Mouse (Mus musculus) small intestine, adult 2 months (tissue): ENCODE data around the gene Cnnm4. TPM values are rescaled to one million over a fixed set of nuclear protein-coding genes. Genes with fewer than 3 reads are reported as not detected.

Experiments used
- H3K27ac ChIP-seq: fragments of 200-500 bp; 2 replicates; pipeline ENCODE4 v1.5.1; 2012; ENCODE audit warnings: low read depth, low read length, control low read depth, inconsistent platforms; ENCODE audit not compliant: insufficient read depth
- H3K27me3 ChIP-seq: fragments of 200-500 bp; 2 replicates; pipeline ENCODE4 v1.6.1; 2012; ENCODE audit warnings: mild to moderate bottlenecking, moderate library complexity, low read length, inconsistent platforms; ENCODE audit not compliant: control insufficient read depth, insufficient read depth
- H3K36me3 ChIP-seq: fragments of 200-500 bp; 2 replicates; pipeline ENCODE4 v1.6.1; 2012; ENCODE audit warnings: mild to moderate bottlenecking, low read length, control low read depth, inconsistent platforms; ENCODE audit not compliant: control insufficient read depth, insufficient read depth
- H3K4me1 ChIP-seq: fragments of 200-500 bp; 2 replicates; pipeline ENCODE4 v1.6.1; 2012; ENCODE audit warnings: low read length, inconsistent platforms, mixed read lengths; ENCODE audit not compliant: control insufficient read depth, insufficient read depth, insufficient read length
- H3K4me3 ChIP-seq: fragments of 200-500 bp; 2 replicates; pipeline ENCODE4 v1.5.1; 2012; ENCODE audit warnings: low read depth, mild to moderate bottlenecking, control low read depth, inconsistent platforms, low read length, moderate library complexity
- CTCF ChIP-seq: fragments of 200-500 bp; IDR thresholded peaks from 2 replicates; pipeline ENCODE4 v1.5.1; 2012; ENCODE audit warnings: low read depth, mild to moderate bottlenecking, control low read depth, inconsistent platforms, low read length, moderate library complexity, mixed read lengths; ENCODE audit not compliant: insufficient replicate concordance, insufficient read length; ENCODE audit errors: extremely low read depth
- POLR2A ChIP-seq: fragments of 200-500 bp; IDR thresholded peaks from 2 replicates; pipeline ENCODE4 v1.6.1; 2012; ENCODE audit warnings: low read depth, mild to moderate bottlenecking, control low read depth, inconsistent platforms, low read length, moderate library complexity
- WGBS: fragments of 180-500 bp; shearing (Covaris S2); methylation state at CpG from one replicate; pipeline ENCODE4 v1.1.7; 2018; 5-methylcytosine and 5-hydroxymethylcytosine counted together
- polyA plus RNA-seq: library from polyadenylated mRNA; depleted of rRNA; stranded (reverse); fragments of >200 nt; gene quantifications from 2 replicates; pipeline ENCODE4 v1.2.3, GENCODE M21; 2012

Gene Cnnm4
- polyA plus RNA-seq, 1 experiment = 107 TPM

DNA sequence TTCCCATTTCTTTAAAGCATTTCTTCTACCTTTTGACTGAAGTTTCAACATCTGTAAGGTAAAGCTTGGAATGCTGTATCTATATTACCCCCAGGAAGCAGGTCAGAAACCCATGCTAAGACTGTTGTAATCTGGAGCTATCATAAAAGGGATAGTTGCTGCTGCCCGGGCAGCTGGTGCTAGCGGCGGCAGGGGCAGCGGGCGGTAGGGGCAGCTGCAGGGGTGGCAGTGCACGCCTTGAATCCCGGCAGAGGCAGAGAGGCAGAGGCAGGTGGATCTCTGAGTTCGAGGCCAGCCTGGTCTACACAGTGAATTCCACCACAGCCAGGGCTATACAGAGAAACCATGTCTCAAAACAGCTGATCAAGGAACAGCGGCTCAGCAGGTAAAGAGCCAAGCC is 71.5 kb downstream of the Cnnm4 start:
- Histone ChIP-seq H3K36me3 (peaks cover 16% of the 10 kb centered on the region), H3K27me3 (no peaks in the 10 kb centered on the region), H3K4me1 (peaks cover 3% of the 10 kb centered on the region; the same call in 1 of the 2 replicates), H3K4me3 (no peak overlapping the region), H3K27ac (no peak overlapping the region)
- WGBS = 88% methylated on average over 9 of the region's 9 CpGs
- no peak for TF ChIP-seq POLR2A
- no peak for TF ChIP-seq CTCF

DNA sequence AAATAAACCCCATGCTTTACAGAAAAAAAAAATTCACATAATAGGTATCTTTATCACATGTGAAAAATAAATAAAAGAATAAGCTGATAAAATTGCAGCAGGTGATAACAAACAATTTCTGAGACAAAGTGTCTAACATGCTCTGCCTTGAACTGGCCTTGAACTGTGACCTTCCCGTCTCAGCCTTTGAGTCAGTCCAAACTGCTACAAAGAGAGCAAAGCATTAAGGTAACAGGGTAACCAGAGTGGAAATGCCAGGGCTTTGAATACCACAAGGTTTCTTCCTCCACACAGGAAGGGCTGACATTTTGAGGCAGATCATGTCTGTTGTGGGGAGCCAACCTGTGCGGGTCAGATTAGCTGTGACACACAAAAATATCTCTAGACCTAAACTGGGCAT is 74.0 kb downstream of the Cnnm4 start:
- 65% methylated on average over 2 of the region's 2 CpGs for WGBS
- H3K36me3 ChIP-seq = peaks cover 19% of the 10 kb centered on the region
- H3K27me3 ChIP-seq = no peaks in the 10 kb centered on the region
- TF ChIP-seq CTCF = no peak
- no peak for TF ChIP-seq POLR2A
- no peak overlapping the region for H3K4me3 ChIP-seq
- no peak overlapping the region for H3K27ac ChIP-seq
- H3K4me1 ChIP-seq = peaks cover 3% of the 10 kb centered on the region; the same call in 1 of the 2 replicates

DNA sequence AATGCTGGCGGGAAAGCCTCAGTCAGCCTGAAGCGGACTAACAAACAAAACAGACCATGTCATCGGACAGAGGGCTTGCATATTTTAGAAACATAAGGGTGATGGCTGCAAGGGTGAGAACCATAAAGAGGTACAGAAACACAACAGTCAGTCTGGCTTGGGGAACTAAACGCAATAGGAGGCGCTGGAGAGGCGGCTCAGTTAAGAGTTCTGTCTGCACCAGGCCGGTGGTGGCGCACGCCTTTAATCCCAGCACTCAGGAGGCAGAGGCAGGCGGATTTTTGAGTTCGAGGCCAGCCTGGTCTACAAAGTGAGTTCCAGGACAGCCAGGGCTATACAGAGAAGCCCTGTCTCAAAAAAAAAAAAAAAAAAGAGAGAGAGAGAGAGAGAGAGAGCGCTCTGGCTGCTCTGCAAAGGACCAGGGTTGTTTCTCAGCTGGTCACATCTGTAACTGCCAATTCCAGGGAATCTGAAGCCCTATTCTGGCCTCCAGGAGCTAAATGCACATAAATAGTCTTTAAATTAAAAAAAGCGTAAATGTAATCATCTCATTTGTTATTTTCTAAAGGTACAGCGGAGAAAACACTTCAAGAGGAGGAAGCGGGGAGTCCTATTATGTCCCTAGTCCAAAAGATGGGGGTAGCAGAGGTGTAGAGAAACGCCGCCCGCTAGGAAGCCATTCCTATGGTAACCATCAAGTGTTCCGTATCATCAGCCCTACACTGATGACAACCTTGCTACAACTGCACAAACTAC is 74.6 kb downstream of the Cnnm4 start:
- TF ChIP-seq CTCF = no peak
- no peak for TF ChIP-seq POLR2A
- WGBS = 69% methylated on average over 19 of the region's 19 CpGs
- H3K36me3 ChIP-seq = peaks cover 14% of the 10 kb centered on the region
- peaks cover 3% of the 10 kb centered on the region; the same call in 1 of the 2 replicates for H3K4me1 ChIP-seq
- H3K27me3 ChIP-seq = no peaks in the 10 kb centered on the region
- H3K4me3 ChIP-seq = no peak overlapping the region
- H3K27ac ChIP-seq = no peak overlapping the region

GRCm38 (mm10) chr1:36546888-36547471 is 75.6 kb downstream of the Cnnm4 start, which contains the start of gene Ankrd39:
TSS of gene Ankrd39 (minus strand) at chr1:36547445.
- no peaks in the 10 kb centered on the region for H3K27me3 ChIP-seq
- H3K27ac ChIP-seq = peak within 1 kb of the TSS; percentile 27
- H3K36me3 ChIP-seq = peaks cover 7% of the 10 kb centered on the region; the same call in 1 of the 2 replicates
- under 1% methylated on average over 43 of the region's 43 CpGs for WGBS
- peak within 1 kb of the TSS; percentile 76 for H3K4me3 ChIP-seq
- peak; percentile 61; the same call in 1 of the 2 replicates for TF ChIP-seq POLR2A
- TF ChIP-seq CTCF = peak; percentile 96
- peaks cover 3% of the 10 kb centered on the region; the same call in 1 of the 2 replicates for H3K4me1 ChIP-seq

DNA sequence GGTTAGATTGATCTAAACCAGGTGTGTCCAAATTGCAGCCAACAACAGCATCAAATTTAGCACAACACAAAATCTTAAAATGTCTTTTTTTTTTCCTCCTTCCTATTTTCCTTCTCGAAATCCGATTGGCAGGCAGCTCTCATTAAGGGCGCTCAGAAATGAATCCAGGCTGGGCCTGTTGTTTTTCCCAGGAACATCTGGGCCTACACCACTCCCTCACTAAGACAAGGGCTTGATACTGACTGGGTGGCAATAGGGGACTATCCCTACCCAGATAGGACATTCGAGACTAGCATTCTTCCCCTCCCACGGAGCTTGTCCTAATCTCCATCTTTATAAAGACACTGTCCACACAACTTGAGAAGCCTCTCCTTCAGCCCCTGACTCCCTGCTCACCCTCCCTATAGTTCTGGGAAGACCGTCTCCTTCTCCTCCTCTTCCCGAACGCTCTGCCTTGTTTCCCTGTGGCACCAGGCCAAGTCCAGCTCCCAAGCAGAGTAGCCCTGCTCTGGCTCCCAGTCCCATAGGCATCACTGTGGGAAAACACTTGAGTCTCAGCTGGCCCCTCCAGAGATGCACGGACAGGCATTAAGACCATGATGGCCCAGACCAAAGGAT is 76.7 kb downstream of the Cnnm4 start:
- Histone ChIP-seq H3K4me1 (peaks cover 3% of the 10 kb centered on the region; the same call in 1 of the 2 replicates), H3K4me3 (no peak overlapping the region), H3K27me3 (no peaks in the 10 kb centered on the region), H3K27ac (peak overlapping the region; percentile 25; the same call in 1 of the 2 replicates), H3K36me3 (peaks cover 10% of the 10 kb centered on the region; the same call in 1 of the 2 replicates)
- WGBS = 49% methylated on average over 9 of the region's 9 CpGs
- TF ChIP-seq CTCF (no peak), POLR2A (no peak)

- peaks cover 10% of the 10 kb centered on the region; the same call in 1 of the 2 replicates for H3K36me3 ChIP-seq
These were observed 77.4 kb downstream of the Cnnm4 start for GRCm38 (mm10) chr1:36548771-36549170.

More at GRCm38 (mm10) chr1:36548771-36549170, 77.4 kb downstream of the Cnnm4 start:
- H3K4me1 ChIP-seq = peaks cover 3% of the 10 kb centered on the region; the same call in 1 of the 2 replicates
- no peak overlapping the region for H3K4me3 ChIP-seq
- no peak overlapping the region for H3K27ac ChIP-seq
- no peaks in the 10 kb centered on the region for H3K27me3 ChIP-seq
- TF ChIP-seq POLR2A (no peak), CTCF (no peak)
- 69% methylated on average over 8 of the region's 8 CpGs for WGBS
